ENCODE assay signal across 31 mouse cellular contexts in genomic region chr1:163231230-163231629, GRCm38 (mm10).
DNase-seq lines count a peak whose midpoint lies in the region; ATAC-seq and TF ChIP-seq lines count a peak whose summit lies in the region.
"Had no signal": no experiment of that assay in that cellular context is flagged by ENCODE, and none has a peak within 500 bp of the region (broad histone marks: within the 10 kb centered on the region; RNA-seq: fewer than 3 reads in every experiment).

No protein-coding gene starts in this region.

- no peak overlapping the region for H3K27ac ChIP-seq in intestine, postnatal 0 days (ENCODE audit: low read depth, low read length)
- no peak overlapping the region for H3K27ac ChIP-seq in intestine, embryonic 16.5 days (ENCODE audit: low read length)
- no peak overlapping the region for H3K27ac ChIP-seq in midbrain, postnatal 0 days (ENCODE audit: low read depth, low read length)
- H3K27ac ChIP-seq in midbrain, embryonic 13.5 days = no peak overlapping the region
- H3K27ac ChIP-seq: embryonic facial prominence, embryonic 13.5 days; forebrain, embryonic 13.5 days; hindbrain, embryonic 10.5 days; limb, embryonic 13.5 days; liver, embryonic 12.5 days; midbrain, embryonic 15.5 days; neural tube, embryonic 15.5 days; stomach, embryonic 15.5 days had no signal

- no peak overlapping the region for H3K4me2 ChIP-seq in intestine, postnatal 0 days (replicated peaks; ENCODE audit: low read depth)
- no peak overlapping the region for H3K4me2 ChIP-seq in intestine, embryonic 16.5 days (ENCODE audit: low read depth, low read length)
- H3K4me2 ChIP-seq in midbrain, postnatal 0 days (ENCODE audit: low read depth, low read length, poor library complexity, severe bottlenecking) = no peak overlapping the region
- no peak overlapping the region for H3K4me2 ChIP-seq in midbrain, embryonic 13.5 days (replicated peaks)
- H3K4me2 ChIP-seq: embryonic facial prominence, embryonic 13.5 days; forebrain, embryonic 13.5 days; limb, embryonic 13.5 days; liver, embryonic 12.5 days; midbrain, embryonic 15.5 days; neural tube, embryonic 15.5 days; stomach, embryonic 15.5 days had no signal

- H3K36me3 ChIP-seq in intestine, postnatal 0 days (ENCODE audit: control insufficient read depth, insufficient read depth) = no peaks in the 10 kb centered on the region
- no peaks in the 10 kb centered on the region for H3K36me3 ChIP-seq in intestine, embryonic 16.5 days (ENCODE audit: control insufficient read depth, insufficient read depth, low read length)
- H3K36me3 ChIP-seq in midbrain, postnatal 0 days (ENCODE audit: insufficient read depth, low read length) = no peaks in the 10 kb centered on the region
- H3K36me3 ChIP-seq in midbrain, embryonic 13.5 days = no peaks in the 10 kb centered on the region
- H3K36me3 ChIP-seq: embryonic facial prominence, embryonic 13.5 days; G1E; hindbrain, embryonic 10.5 days; limb, embryonic 13.5 days; liver, embryonic 12.5 days; midbrain, embryonic 15.5 days; neural tube, embryonic 15.5 days; stomach, embryonic 15.5 days had no signal

- TF ChIP-seq CTCF in intestine, postnatal 0 days (IDR thresholded peaks at IDR 0.05; ENCODE audit: low read depth) = peak; percentile 52
- peak; percentile 55 for TF ChIP-seq CTCF in midbrain, postnatal 0 days (IDR thresholded peaks at IDR 0.05)

- no peak for DNase-seq in frontal cortex, postnatal 10 days (ENCODE audit: low spot score in 2 of 2)
- peak; percentile 22 for DNase-seq in midbrain, postnatal 0 days (ENCODE audit: low spot score)
- no peak for DNase-seq in adrenal gland, postnatal 4 days (ENCODE audit: low spot score in 2 of 2)
- DNase-seq: adrenal gland, adult 8-10 months; cerebellum, adult 2 months; cerebellum, postnatal 36 days; embryo, embryonic 11 days; gastrocnemius, postnatal 25 days; kidney, adult 2 months; kidney, postnatal 14 days; layer of hippocampus, postnatal 36 days; lung, adult 18-20 months; lung, postnatal 4 days; right cerebral cortex, adult 18-20 months; right cerebral cortex, postnatal 4 days; thymus, adult 2 months; thymus, postnatal 4 days had no signal

- no peaks in the 10 kb centered on the region for H3K9me3 ChIP-seq in intestine, postnatal 0 days (ENCODE audit: control insufficient read depth)
- no peaks in the 10 kb centered on the region for H3K9me3 ChIP-seq in intestine, embryonic 16.5 days (ENCODE audit: control insufficient read depth, low read length)
- H3K9me3 ChIP-seq in midbrain, postnatal 0 days (ENCODE audit: low read length) = no peaks in the 10 kb centered on the region
- no peaks in the 10 kb centered on the region for H3K9me3 ChIP-seq in midbrain, embryonic 13.5 days
- H3K9me3 ChIP-seq: embryonic facial prominence, embryonic 13.5 days; forebrain, embryonic 13.5 days; G1E; hindbrain, embryonic 10.5 days; liver, embryonic 12.5 days; midbrain, embryonic 15.5 days; neural tube, embryonic 15.5 days; stomach, embryonic 15.5 days had no signal

- no peak overlapping the region for H3K4me3 ChIP-seq in intestine, postnatal 0 days (ENCODE audit: low read depth, low read length)
- no peak overlapping the region for H3K4me3 ChIP-seq in intestine, embryonic 16.5 days (ENCODE audit: low read length)
- no peak overlapping the region for H3K4me3 ChIP-seq in midbrain, postnatal 0 days (ENCODE audit: low read depth, low read length)
- H3K4me3 ChIP-seq in midbrain, embryonic 13.5 days (replicated peaks) = no peak overlapping the region
- H3K4me3 ChIP-seq: embryonic facial prominence, embryonic 13.5 days; erythroblast, embryonic 14.5 days; forebrain, embryonic 13.5 days; hindbrain, embryonic 10.5 days; limb, embryonic 13.5 days; liver, embryonic 12.5 days; midbrain, embryonic 15.5 days; neural tube, embryonic 15.5 days; stomach, embryonic 15.5 days had no signal

- no peak overlapping the region for H3K9ac ChIP-seq in intestine, postnatal 0 days (ENCODE audit: low read depth, low read length)
- H3K9ac ChIP-seq in intestine, embryonic 16.5 days (ENCODE audit: low read depth, low read length) = no peak overlapping the region
- no peak overlapping the region for H3K9ac ChIP-seq in midbrain, postnatal 0 days (replicated peaks; ENCODE audit: low read length, poor library complexity, severe bottlenecking)
- no peak overlapping the region for H3K9ac ChIP-seq in midbrain, embryonic 13.5 days (replicated peaks)
- H3K9ac ChIP-seq: embryonic facial prominence, embryonic 13.5 days; forebrain, embryonic 13.5 days; limb, embryonic 13.5 days; liver, embryonic 12.5 days; midbrain, embryonic 15.5 days; neural tube, embryonic 15.5 days; stomach, embryonic 15.5 days had no signal

- no peaks in the 10 kb centered on the region for H3K4me1 ChIP-seq in intestine, postnatal 0 days (replicated peaks; ENCODE audit: control insufficient read depth, insufficient read depth, low read length)
- H3K4me1 ChIP-seq in intestine, embryonic 16.5 days (ENCODE audit: control insufficient read depth, insufficient read depth, low read length) = no peaks in the 10 kb centered on the region
- H3K4me1 ChIP-seq in midbrain, postnatal 0 days (ENCODE audit: insufficient read depth, low read length) = no peaks in the 10 kb centered on the region
- no peaks in the 10 kb centered on the region for H3K4me1 ChIP-seq in midbrain, embryonic 13.5 days (replicated peaks)
- H3K4me1 ChIP-seq: embryonic facial prominence, embryonic 13.5 days; forebrain, embryonic 13.5 days; hindbrain, embryonic 10.5 days; limb, embryonic 13.5 days; liver, embryonic 12.5 days; midbrain, embryonic 15.5 days; neural tube, embryonic 15.5 days; stomach, embryonic 15.5 days had no signal

- 66% methylated on average over 3 of the region's 3 CpGs for WGBS in intestine, postnatal 0 days
- WGBS in intestine, embryonic 16.5 days = 73% methylated on average over 3 of the region's 3 CpGs
- 76% methylated on average over 3 of the region's 3 CpGs for WGBS in midbrain, postnatal 0 days
- 81% methylated on average over 3 of the region's 3 CpGs for WGBS in midbrain, embryonic 13.5 days

- ATAC-seq in frontal cortex, adult (ENCODE audit: low TSS enrichment) = peak; percentile 72; the same call in 1 of the 2 replicates
- no peak for ATAC-seq in intestine, postnatal 0 days
- no peak for ATAC-seq in intestine, embryonic 16.5 days
- no peak for ATAC-seq in midbrain, postnatal 0 days (ENCODE audit: low FRiP score)
- ATAC-seq in midbrain, embryonic 13.5 days = no peak
- ATAC-seq: forebrain, embryonic 13.5 days; liver, embryonic 12.5 days; midbrain, embryonic 15.5 days had no signal

- H3K27me3 ChIP-seq in intestine, postnatal 0 days (replicated peaks; ENCODE audit: control insufficient read depth, insufficient read depth, low read length) = no peaks in the 10 kb centered on the region
- no peaks in the 10 kb centered on the region for H3K27me3 ChIP-seq in intestine, embryonic 16.5 days (replicated peaks; ENCODE audit: control insufficient read depth, insufficient read depth, low read length)
- no peaks in the 10 kb centered on the region for H3K27me3 ChIP-seq in midbrain, postnatal 0 days (ENCODE audit: insufficient read depth, low read length)
- no peaks in the 10 kb centered on the region for H3K27me3 ChIP-seq in midbrain, embryonic 13.5 days
- H3K27me3 ChIP-seq: embryonic facial prominence, embryonic 13.5 days; forebrain, embryonic 13.5 days; limb, embryonic 13.5 days; liver, embryonic 12.5 days; midbrain, embryonic 15.5 days; neural tube, embryonic 15.5 days; stomach, embryonic 15.5 days had no signal
